Mouse (Mus musculus) thymus, postnatal 0 days (tissue): ENCODE measurements at regions not wholly inside any gene's neighbourhood (a gene's known extent, or its start where the extent isn't known, plus 50 kb on each side); places are given as distances from the start of the nearest gene placed in this dataset.
A peak's percentile ranks its signal among the peaks of the same experiment; 100 is the strongest.

Source experiments
- DNase-seq: peaks from one replicate; pipeline ENCODE4 v3.0.0-alpha.2; 2015; ENCODE audit warnings: low spot score

- DNase-seq, result no peak
Measured at GRCm38 (mm10) chr14:17347286-17347685, 312.8 kb upstream of the Thrb start.

DNA sequence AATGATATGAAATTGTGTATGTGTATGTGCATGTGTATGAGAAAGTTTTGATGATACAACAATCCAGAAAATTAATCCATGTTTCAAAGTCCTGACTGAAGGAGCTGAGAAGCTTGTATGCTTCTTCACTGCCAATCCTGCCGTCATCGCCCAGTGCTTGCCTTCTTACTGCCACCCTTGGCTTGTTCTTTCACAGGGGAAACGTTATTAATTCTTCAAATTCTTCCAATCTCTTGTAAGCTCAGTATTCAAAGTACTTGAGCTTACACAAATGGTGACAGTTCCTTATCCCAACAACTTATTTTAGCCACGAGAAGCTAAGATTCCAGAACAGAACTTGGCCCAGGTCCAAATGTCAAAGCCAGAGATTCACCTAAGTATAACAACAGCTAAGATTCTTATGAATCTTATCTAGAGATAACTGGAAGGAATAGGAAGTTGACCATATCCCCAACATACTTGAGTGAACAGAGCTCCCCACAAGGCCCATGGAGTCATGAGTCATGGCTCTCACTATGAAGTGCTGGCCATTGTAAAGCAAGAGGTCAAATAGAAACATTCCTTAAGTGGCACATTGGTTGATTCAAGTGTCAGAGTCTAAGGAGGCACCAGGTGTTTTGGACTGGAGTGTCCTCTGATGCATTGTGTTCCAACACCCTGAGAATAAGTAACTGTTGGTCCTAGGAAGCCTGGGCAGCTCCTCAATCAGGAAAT lies 307.6 kb upstream of the Thrb start:
- no peak for DNase-seq

DNA sequence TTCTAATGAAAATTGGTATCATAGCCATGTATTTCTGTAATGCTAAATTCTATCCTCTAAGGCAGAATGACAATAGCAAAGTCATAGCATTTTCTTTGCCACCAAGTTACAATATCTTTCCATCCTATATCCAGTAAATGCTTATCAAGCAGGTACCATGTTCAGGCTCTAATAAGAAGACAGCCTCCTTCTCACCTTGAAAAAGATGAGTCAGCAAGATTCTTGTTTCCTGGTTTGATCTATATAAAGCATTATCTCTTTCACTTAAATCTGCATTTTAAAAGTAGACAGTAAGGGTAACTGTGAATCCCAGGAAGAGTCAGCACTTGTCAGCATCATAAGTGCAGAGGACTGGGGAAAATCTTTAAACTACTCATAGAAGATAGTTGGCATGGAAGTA lies 298.2 kb upstream of the Thrb start:
- DNase-seq, result no peak

GRCm38 (mm10) chr14:17402751-17403479 lies 257.1 kb upstream of the Thrb start:
- DNase-seq, result peak; percentile 64

DNA sequence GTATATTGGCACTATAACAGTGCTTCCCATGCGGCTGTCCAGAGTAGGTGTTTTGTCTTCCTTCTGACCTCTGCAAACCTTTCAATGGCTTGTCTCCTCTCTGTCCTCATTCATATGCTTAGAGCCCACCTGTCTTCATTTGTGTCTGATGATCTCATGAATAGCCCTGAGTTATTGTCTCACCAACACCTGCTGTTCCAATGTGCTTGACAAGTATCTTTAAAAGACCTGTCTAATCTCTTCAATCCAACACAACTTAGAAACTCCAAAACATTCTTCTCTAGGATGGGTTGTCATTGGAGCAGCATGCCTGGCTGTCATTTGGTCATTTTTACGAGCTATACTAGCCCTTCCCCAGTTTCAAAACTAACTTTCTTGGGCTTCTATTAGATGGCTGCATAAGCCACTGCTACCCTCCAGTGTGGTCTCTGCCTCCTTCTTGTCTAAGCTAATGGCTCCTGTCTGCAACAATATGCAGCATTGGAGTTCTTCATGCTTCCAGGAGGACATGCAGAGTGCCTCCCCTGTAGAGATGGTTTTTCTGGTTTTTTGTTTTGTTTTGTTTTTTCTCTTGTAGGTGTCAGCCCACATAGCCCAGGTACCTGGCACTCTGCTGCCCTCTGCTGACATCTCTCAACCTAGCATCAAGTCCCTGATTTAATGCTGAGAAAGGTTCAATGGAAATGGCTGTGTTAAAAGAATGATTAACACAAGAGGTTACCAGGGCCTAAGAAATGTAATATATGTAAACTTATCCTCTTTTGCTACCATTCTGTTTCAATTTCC lies 254.3 kb upstream of the Thrb start:
- peak; percentile 50 for DNase-seq

GRCm38 (mm10) chr14:17406879-17407278 lies 253.2 kb upstream of the Thrb start:
- DNase-seq, result no peak

DNA sequence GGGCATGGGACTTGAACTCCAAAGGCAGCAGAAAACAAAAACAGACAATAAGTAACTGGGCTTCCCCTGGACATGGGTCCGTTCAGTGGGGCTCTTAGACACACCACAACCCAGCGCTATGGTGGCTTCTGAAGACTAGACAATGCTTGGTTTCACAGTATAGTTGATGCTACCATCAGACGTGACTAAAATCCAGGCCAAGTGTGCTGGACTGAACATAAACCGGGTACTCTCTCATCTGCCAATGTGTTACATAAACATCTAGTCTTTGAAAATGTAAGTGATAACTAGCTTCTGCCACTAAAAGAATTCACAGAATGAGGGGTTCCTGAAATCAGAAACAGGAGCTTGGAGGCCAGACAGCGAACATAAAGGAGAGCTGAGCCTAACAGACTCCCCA lies 251.7 kb upstream of the Thrb start:
- no peak for DNase-seq

- no peak for DNase-seq
Measured at GRCm38 (mm10) chr14:17408813-17409212, 251.2 kb upstream of the Thrb start.

DNA sequence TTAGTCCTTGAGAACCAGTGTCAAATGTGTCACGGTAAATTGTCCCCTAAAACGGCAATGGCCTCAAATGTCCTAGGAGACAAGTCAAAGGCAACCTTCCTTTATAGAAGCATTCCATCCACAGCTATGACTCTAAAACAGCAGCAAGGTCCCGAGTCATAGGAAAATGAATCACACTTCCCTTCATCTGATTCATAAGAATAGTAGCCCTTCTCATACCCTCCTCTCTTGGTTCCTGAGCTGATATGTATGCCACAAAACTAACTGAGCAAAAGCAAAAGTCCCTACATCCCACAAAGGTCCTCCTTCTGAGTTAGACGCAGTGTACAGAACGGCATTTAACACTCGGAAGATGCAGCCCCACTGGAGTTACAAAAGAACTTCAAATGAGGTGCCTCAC lies 250.6 kb upstream of the Thrb start:
- no peak for DNase-seq

- DNase-seq, result no peak
Measured at GRCm38 (mm10) chr14:17410752-17411151, 249.3 kb upstream of the Thrb start.

DNA sequence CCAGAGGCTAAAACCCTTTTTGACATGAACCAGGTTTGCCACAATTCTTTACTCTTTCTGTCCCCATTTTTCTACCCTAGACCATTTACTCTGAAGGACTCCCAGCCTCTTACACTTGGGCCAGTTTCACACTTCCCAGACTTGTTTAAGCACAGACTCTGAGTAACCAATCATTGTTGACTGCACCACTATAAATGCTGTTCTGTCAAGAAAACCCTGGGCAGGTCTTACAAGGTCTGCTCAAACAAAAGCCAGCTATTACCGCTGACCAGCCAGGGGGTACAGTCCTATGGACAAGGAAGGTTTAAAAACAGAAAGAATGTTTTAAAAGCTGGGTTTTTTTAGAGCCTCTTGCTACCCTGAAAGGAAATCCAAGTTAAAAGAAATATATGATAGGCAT lies 248.8 kb upstream of the Thrb start:
- no peak for DNase-seq

DNA sequence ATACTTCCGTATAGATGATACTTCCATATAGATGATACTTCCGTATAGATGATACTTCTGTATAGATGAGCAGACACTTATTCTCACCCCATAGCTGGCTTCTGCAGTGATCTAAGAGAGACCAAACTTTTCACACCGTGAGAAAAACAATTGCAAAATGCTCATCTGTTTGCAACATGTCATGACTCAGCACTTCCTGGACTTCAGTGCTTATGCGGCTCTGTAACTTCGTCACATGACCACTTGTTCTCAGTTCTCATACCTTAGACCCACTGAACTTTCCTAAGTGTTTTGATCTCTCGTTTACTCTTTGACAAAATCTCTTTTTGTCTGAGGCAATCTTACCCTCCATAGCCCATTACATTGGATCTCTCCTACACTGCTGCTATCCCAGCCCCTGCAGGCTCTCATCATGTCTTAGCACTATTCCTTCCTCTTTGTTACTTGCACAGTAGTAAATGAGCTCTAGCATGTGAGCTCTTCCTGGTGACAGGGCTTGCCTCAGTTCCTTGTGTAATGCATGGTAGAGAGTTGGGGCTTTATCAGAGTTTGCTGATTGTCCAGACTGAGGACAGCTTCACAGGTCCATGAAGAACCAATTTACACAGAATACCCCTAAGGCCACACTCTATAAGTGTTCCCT lies 245.7 kb upstream of the Thrb start:
- DNase-seq, result peak; percentile 36

DNA sequence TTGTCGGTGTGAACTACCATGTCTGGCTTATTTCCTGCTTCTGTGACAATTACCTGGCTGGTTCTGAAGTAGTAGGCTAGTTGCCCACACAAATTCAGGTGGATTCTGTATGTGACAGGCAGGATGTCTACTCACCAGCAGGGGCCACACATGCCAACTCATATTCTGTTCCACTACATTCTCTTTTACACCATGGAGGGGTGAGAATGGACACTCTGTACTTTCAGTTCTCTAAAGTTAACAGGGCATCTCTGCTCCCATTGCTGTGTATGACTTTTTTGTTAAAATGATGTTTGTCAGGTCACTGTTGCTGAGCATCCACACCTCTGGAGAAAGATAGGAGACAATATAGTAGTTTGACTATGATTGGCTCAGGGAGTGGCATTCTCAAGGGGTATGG lies 232.3 kb upstream of the Thrb start:
- no peak for DNase-seq

DNA sequence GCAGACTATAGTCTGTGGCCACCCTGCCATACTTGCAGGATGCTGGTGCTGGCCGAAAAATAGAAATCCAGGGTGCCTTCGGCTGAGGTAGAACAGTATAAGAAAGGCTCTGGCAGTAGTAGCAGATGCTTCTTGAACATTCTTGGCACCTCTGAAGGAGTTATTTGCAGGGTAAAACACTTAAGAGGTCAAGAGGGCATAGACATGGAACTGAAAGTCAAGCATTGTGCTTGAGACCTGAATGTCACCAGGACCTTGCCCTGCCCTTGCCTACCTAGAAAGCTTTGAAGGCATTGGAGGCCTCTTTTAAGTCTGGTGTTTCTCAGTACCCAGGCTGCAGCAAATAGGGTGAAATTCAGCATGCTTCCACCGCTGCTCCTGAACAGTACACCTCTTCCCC lies 230.9 kb upstream of the Thrb start:
- DNase-seq, result no peak

DNA sequence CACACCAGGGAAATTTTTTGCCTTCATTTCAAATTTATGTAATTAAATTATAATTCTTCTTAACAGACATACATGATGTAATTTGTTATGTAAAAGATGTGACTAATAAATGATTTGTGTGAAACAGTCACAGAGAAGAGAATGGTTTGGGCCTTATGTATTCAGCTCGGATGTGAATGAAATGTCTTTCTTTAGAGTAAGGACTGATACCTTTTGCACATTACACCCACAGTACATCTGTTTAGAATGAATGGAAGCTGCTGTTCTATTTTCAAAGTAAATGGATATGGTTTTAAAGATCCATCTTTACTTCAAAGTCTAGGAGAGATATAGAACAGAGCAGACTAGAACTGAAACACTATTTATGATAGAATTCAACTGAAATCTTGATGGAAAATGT lies 226.7 kb upstream of the Thrb start:
- DNase-seq, result no peak

GRCm38 (mm10) chr14:17457946-17458345 lies 202.1 kb upstream of the Thrb start:
- no peak for DNase-seq

DNA sequence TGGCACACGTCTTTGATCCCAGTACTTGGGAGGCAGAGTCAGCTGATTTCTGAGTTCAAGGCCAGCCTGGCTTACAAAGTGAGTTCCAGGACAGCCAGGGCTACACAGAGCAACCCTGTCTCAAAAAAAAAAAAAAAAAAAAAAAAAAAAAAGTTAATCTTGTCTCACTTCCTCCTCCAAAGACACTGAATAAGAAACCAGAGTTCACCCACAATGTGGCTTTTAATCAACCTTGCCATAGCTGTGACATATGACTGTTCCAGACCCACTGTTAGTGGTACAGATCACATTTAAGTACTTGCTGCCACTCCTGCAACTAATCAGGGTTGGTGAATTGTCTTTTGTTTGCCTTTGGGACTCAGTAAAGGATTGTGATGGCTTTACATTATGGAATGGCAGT lies 181.1 kb upstream of the Thrb start:
- DNase-seq, result no peak

DNA sequence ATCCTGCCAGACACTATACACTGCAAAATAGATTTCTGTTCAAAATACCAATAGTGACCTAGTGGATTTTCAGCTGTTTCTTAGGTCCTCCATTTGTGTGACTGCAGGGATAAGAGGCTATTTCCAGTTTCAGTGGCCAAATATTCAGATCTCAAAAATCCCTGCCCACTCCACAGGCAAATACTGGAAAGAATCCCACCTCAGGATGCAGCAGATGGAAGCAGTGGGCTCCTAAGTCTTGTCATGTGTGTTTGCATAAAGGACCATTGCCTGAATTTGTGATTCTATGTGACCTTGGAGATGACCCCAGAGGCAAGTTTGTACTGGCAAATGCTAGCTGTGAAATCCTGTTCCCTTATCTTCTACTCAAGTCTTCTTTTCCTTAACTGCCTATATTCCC lies 175.2 kb upstream of the Thrb start:
- DNase-seq, result no peak

DNA sequence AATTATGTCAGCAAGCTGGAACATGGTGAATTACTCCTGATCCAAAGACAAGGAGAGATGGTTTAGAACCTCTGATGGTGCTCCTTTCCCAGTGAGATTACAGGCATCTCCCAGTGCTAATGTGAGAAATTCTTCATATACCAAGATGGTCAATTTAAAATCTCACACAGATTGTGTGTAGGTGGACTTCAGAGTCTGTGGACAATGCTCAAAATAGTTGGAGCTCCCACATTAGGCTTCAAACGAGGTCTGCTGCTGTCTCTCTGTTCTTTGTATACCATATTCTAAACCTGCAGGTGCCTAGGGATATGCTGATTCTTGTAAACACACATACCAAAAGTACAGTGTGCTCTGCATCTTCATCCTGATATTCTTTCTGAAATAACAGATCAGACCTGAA lies 146.3 kb upstream of the Thrb start:
- no peak for DNase-seq

DNA sequence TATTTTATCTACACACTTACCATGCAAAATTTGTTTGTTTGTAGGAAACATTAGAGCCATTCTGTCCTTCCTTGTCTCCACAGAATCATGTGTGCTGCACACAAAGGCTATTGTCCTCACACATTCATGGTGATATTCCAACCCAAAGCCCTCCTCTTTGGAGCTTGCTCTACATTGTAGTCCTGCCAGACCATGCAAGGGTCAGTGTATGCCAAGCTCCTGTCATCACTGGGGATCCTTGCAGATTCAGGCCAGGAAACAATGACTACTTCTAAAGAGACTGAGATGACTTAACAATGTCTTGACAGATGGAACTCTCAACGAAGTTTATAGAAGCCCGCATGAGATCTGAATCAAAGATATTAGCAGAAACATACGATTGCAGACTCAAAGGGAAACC lies 137.4 kb upstream of the Thrb start:
- DNase-seq, result no peak

DNA sequence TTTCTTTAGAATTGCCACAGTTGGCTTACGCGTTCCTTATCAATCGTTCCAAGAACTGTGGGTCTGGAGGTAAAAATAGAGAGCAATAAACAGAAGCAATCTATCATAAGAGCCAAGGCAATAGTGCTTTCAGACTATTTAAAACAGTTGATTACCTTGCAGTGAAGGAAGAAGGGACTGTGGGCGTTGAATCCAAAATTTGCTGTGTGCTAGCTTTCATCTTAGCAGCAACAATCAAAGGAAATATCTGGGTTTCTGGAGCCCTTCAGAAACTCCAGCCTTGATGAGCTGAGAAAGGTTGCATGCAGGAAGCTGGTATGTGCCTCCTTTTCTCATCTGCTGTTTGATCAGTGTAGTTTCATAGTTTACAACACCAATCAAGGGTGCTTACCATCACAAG lies 136.1 kb upstream of the Thrb start:
- DNase-seq, result no peak

GRCm38 (mm10) chr14:17539322-17539721 lies 120.7 kb upstream of the Thrb start:
- no peak for DNase-seq
